Mouse (Mus musculus) heart, embryonic 10.5 days (tissue): Measurements from ENCODE around the gene Scn11a. TPM values are rescaled to one million over a fixed set of nuclear protein-coding genes. Genes with fewer than 3 reads are reported as not detected.

Source experiments
- DNase-seq: peaks from one replicate; pipeline ENCODE4 v3.0.0-alpha.2; 2017; ENCODE audit warnings: low spot score
- H3K27ac ChIP-seq: fragments of 300-500 bp; sonication (generic); 2 replicates; pipeline ENCODE4 v1.5.1; 2016; ENCODE audit warnings: mild to moderate bottlenecking
- H3K27me3 ChIP-seq: fragments of 300-500 bp; sonication (generic); 2 replicates; pipeline ENCODE4 v1.6.1; 2016; ENCODE audit warnings: mild to moderate bottlenecking; ENCODE audit not compliant: poor library complexity, insufficient read depth, severe bottlenecking
- H3K36me3 ChIP-seq: fragments of 300-500 bp; sonication (generic); 2 replicates; pipeline ENCODE4 v1.6.1; 2016; ENCODE audit warnings: mild to moderate bottlenecking, moderate library complexity
- H3K4me1 ChIP-seq: fragments of 300-500 bp; sonication (generic); 2 replicates; pipeline ENCODE4 v1.6.1; 2016; ENCODE audit warnings: mild to moderate bottlenecking
- H3K4me3 ChIP-seq: fragments of 300-500 bp; sonication (generic); 2 replicates; pipeline ENCODE4 v1.5.1; 2016; ENCODE audit warnings: mild to moderate bottlenecking, moderate library complexity
- H3K9me3 ChIP-seq: fragments of 300-500 bp; sonication (generic); 2 replicates; pipeline ENCODE4 v1.6.1; 2016; ENCODE audit warnings: mild to moderate bottlenecking, moderate library complexity
- WGBS: fragments of 180-500 bp; shearing (Covaris S2); methylation state at CpG from one replicate; pipeline ENCODE4 v1.1.7; 2016; 5-methylcytosine and 5-hydroxymethylcytosine counted together
- polyA plus RNA-seq: library from polyadenylated mRNA; unstranded; fragments of >200 nt; fragmentation: Nextera tagmentation; extraction: Ambion mirVana; gene quantifications from 2 replicates; pipeline ENCODE4 v1.2.1, GENCODE M21; 2016

The Scn11a gene
- 0.05 and 0.06 TPM in 2 replicates for polyA plus RNA-seq

- Histone ChIP-seq H3K27me3 (no peaks in the 10 kb centered on the region), H3K36me3 (no peaks in the 10 kb centered on the region), H3K4me1 (peaks cover 8% of the 10 kb centered on the region; the same call in 1 of the 2 replicates), H3K27ac (no peak within 1 kb of the TSS), H3K9me3 (no peaks in the 10 kb centered on the region), H3K4me3 (no peak within 1 kb of the TSS)
- WGBS = 30% methylated on average over 4 of the region's 4 CpGs
- DNase-seq = no peak
Observed at GRCm38 (mm10) chr9:119825297-119825696, at the start of gene Scn11a. Scn11a (minus strand) TSS chr9:119825456.

GRCm38 (mm10) chr9:119854170-119854569, 28.9 kb upstream of the Scn11a start:
- no peaks in the 10 kb centered on the region for H3K36me3 ChIP-seq
- 0 out of 2 replicates have a peak, but pooled peaks cover 3% of the 10 kb centered on the region for H3K9me3 ChIP-seq
- no peak overlapping the region for H3K4me3 ChIP-seq
- no peak overlapping the region for H3K27ac ChIP-seq
- no peak for DNase-seq
- no peaks in the 10 kb centered on the region for H3K4me1 ChIP-seq
- WGBS = 57% methylated on average over 8 of the region's 8 CpGs
- H3K27me3 ChIP-seq = no peaks in the 10 kb centered on the region

GRCm38 (mm10) chr9:119853071-119853846, 28.0 kb upstream of the Scn11a start:
- Histone ChIP-seq H3K27me3 (no peaks in the 10 kb centered on the region), H3K36me3 (no peaks in the 10 kb centered on the region), H3K4me1 (no peaks in the 10 kb centered on the region), H3K4me3 (no peak overlapping the region), H3K9me3 (0 out of 2 replicates have a peak, but pooled peaks cover 3% of the 10 kb centered on the region), H3K27ac (no peak overlapping the region)
- WGBS = 82% methylated on average over 2 of the region's 2 CpGs
- no peak for DNase-seq

- Histone ChIP-seq H3K36me3 (no peaks in the 10 kb centered on the region), H3K27ac (no peak overlapping the region), H3K4me1 (no peaks in the 10 kb centered on the region), H3K9me3 (no peaks in the 10 kb centered on the region), H3K27me3 (no peaks in the 10 kb centered on the region), H3K4me3 (no peak overlapping the region)
- DNase-seq = no peak
- WGBS = 74% methylated on average over 10 of the region's 10 CpGs
Observed at GRCm38 (mm10) chr9:119852347-119853030, 27.2 kb upstream of the Scn11a start.

GRCm38 (mm10) chr9:119849214-119849613, 24.0 kb upstream of the Scn11a start:
- whole genome bisulfite sequencing = 19% methylated on average over 8 of the region's 8 CpGs

GRCm38 (mm10) chr9:119848671-119849070, 23.4 kb upstream of the Scn11a start:
- Histone ChIP-seq H3K4me3 (no peak overlapping the region), H3K9me3 (no peaks in the 10 kb centered on the region), H3K36me3 (no peaks in the 10 kb centered on the region), H3K4me1 (no peaks in the 10 kb centered on the region; the same call in 1 of the 2 replicates), H3K27me3 (peaks cover 6% of the 10 kb centered on the region; the same call in 1 of the 2 replicates), H3K27ac (no peak overlapping the region)
- no peak for DNase-seq
- 36% methylated on average over 7 of the region's 7 CpGs for WGBS

More at GRCm38 (mm10) chr9:119849214-119849613, 24.0 kb upstream of the Scn11a start:
- DNase-seq = no peak
- Histone ChIP-seq H3K4me3 (no peak overlapping the region), H3K27me3 (peaks cover 6% of the 10 kb centered on the region; the same call in 1 of the 2 replicates), H3K4me1 (no peaks in the 10 kb centered on the region; the same call in 1 of the 2 replicates), H3K9me3 (no peaks in the 10 kb centered on the region), H3K27ac (no peak overlapping the region), H3K36me3 (no peaks in the 10 kb centered on the region)

- no peak for DNase-seq
- no peak overlapping the region for H3K4me3 ChIP-seq
- H3K36me3 ChIP-seq = no peaks in the 10 kb centered on the region
- WGBS = 68% methylated on average over 6 of the region's 6 CpGs
- H3K9me3 ChIP-seq = no peaks in the 10 kb centered on the region
- H3K27me3 ChIP-seq = peaks cover 6% of the 10 kb centered on the region; the same call in 1 of the 2 replicates
- peaks cover under 1% of the 10 kb centered on the region; the same call in 1 of the 2 replicates for H3K4me1 ChIP-seq
- no peak overlapping the region for H3K27ac ChIP-seq
Observed at GRCm38 (mm10) chr9:119847187-119847586, 21.9 kb upstream of the Scn11a start.

- peaks cover 4% of the 10 kb centered on the region; the same call in 1 of the 2 replicates for H3K4me1 ChIP-seq
- H3K36me3 ChIP-seq = no peaks in the 10 kb centered on the region
- H3K27me3 ChIP-seq = peaks cover 6% of the 10 kb centered on the region; the same call in 1 of the 2 replicates
- DNase-seq = no peak
- H3K4me3 ChIP-seq = no peak overlapping the region
- H3K9me3 ChIP-seq = no peaks in the 10 kb centered on the region
- 55% methylated on average over 5 of the region's 5 CpGs for WGBS
- no peak overlapping the region for H3K27ac ChIP-seq
Observed at GRCm38 (mm10) chr9:119844724-119845123, 19.5 kb upstream of the Scn11a start.

- H3K27ac ChIP-seq = no peak overlapping the region
- no peaks in the 10 kb centered on the region for H3K9me3 ChIP-seq
- peaks cover 6% of the 10 kb centered on the region; the same call in 1 of the 2 replicates for H3K27me3 ChIP-seq
- H3K4me1 ChIP-seq = peaks cover 4% of the 10 kb centered on the region; the same call in 1 of the 2 replicates
- H3K4me3 ChIP-seq = no peak overlapping the region
- H3K36me3 ChIP-seq = no peaks in the 10 kb centered on the region
- WGBS = 82% methylated on average over 4 of the region's 4 CpGs
- DNase-seq = no peak
Observed at GRCm38 (mm10) chr9:119843549-119843948, 18.3 kb upstream of the Scn11a start.

- H3K4me1 ChIP-seq = peaks cover 4% of the 10 kb centered on the region; the same call in 1 of the 2 replicates
Observed at GRCm38 (mm10) chr9:119842541-119843169, 17.4 kb upstream of the Scn11a start.

GRCm38 (mm10) chr9:119842091-119842490, 16.8 kb upstream of the Scn11a start:
- Histone ChIP-seq H3K27ac (0 out of 2 replicates have a peak overlapping the region, but pooled peaks have one; percentile 36), H3K9me3 (no peaks in the 10 kb centered on the region), H3K4me3 (no peak overlapping the region), H3K36me3 (no peaks in the 10 kb centered on the region), H3K27me3 (peaks cover 6% of the 10 kb centered on the region; the same call in 1 of the 2 replicates), H3K4me1 (peaks cover 4% of the 10 kb centered on the region; the same call in 1 of the 2 replicates)
- DNase-seq = no peak
- WGBS = 57% methylated on average over 6 of the region's 6 CpGs

More at GRCm38 (mm10) chr9:119842541-119843169, 17.4 kb upstream of the Scn11a start:
- Histone ChIP-seq H3K27me3 (peaks cover 6% of the 10 kb centered on the region; the same call in 1 of the 2 replicates), H3K27ac (no peak overlapping the region), H3K36me3 (no peaks in the 10 kb centered on the region), H3K4me3 (no peak overlapping the region), H3K9me3 (no peaks in the 10 kb centered on the region)
- WGBS = 38% methylated on average over 4 of the region's 4 CpGs
- no peak for DNase-seq

- H3K27ac ChIP-seq = no peak overlapping the region
- no peaks in the 10 kb centered on the region for H3K9me3 ChIP-seq
Observed at GRCm38 (mm10) chr9:119841159-119841558, 15.9 kb upstream of the Scn11a start.

More at GRCm38 (mm10) chr9:119841159-119841558, 15.9 kb upstream of the Scn11a start:
- peaks cover 4% of the 10 kb centered on the region; the same call in 1 of the 2 replicates for H3K4me1 ChIP-seq
- no peaks in the 10 kb centered on the region for H3K27me3 ChIP-seq
- H3K4me3 ChIP-seq = no peak overlapping the region
- WGBS = 71% methylated on average over 6 of the region's 6 CpGs
- DNase-seq = no peak
- no peaks in the 10 kb centered on the region for H3K36me3 ChIP-seq
